In genomic region chr16:51332262-51332661, GRCm38 (mm10) we compare ENCODE assay signal across 23 mouse cellular contexts.
DNase-seq lines count a peak whose midpoint lies in the region; ATAC-seq and TF ChIP-seq lines count a peak whose summit lies in the region.
"Had no signal": no experiment of that assay in that cellular context is flagged by ENCODE, and none has a peak within 500 bp of the region (broad histone marks: within the 10 kb centered on the region; RNA-seq: fewer than 3 reads in every experiment).

No protein-coding gene starts in this region.

- no peak overlapping the region for H3K4me2 ChIP-seq in forebrain, embryonic 13.5 days
- no peak overlapping the region for H3K4me2 ChIP-seq in forebrain, embryonic 14.5 days (ENCODE audit: low read length)
- no peak overlapping the region for H3K4me2 ChIP-seq in forebrain, postnatal 0 days (ENCODE audit: low read depth)
- H3K4me2 ChIP-seq in forebrain, embryonic 16.5 days (ENCODE audit: low read length) = no peak overlapping the region
- no peak overlapping the region for H3K4me2 ChIP-seq in forebrain, embryonic 15.5 days (replicated peaks)

- no peak for TF ChIP-seq POLR2A in brain, embryonic 14.5 days (IDR thresholded peaks at IDR 0.05; ENCODE audit: borderline replicate concordance, extremely low read depth, insufficient read depth, insufficient read length, poor library complexity, severe bottlenecking)

- no peak for DNase-seq in forebrain, embryonic 10.5 days (ENCODE audit: extremely low spot score, low spot score)
- DNase-seq in forebrain, embryonic 14.5 days (ENCODE audit: low spot score) = peak; percentile 33
- DNase-seq in forebrain, postnatal 0 days = no peak
- DNase-seq in brain, embryonic 14.5 days (ENCODE audit: low read depth) = peak; percentile 53
- no peak for DNase-seq in right cerebral cortex, adult 2 months (ENCODE audit: low spot score in 2 of 2)
- DNase-seq: adrenal gland, adult 2 months; adrenal gland, adult 8-10 months; adrenal gland, postnatal 10 days; adrenal gland, postnatal 14 days; adrenal gland, postnatal 25 days; adrenal gland, postnatal 36 days; B cell, adult 2 months; cerebellum, adult 11 months; cerebellum, adult 11-12 months; cerebellum, adult 18-20 months had no signal

- no peak overlapping the region for H3K4me3 ChIP-seq in forebrain, embryonic 13.5 days
- H3K4me3 ChIP-seq in forebrain, embryonic 10.5 days = no peak overlapping the region
- no peak overlapping the region for H3K4me3 ChIP-seq in forebrain, embryonic 14.5 days (ENCODE audit: low read depth, low read length)
- H3K4me3 ChIP-seq in forebrain, postnatal 0 days (ENCODE audit: low read depth, low read length) = no peak overlapping the region
- no peak overlapping the region for H3K4me3 ChIP-seq in forebrain, embryonic 16.5 days (replicated peaks; ENCODE audit: low read length)
- no peak overlapping the region for H3K4me3 ChIP-seq in forebrain, embryonic 15.5 days

- peak; percentile 55; the same call in 1 of the 2 replicates for ATAC-seq in forebrain, embryonic 13.5 days
- no peak for ATAC-seq in forebrain, embryonic 14.5 days
- no peak for ATAC-seq in forebrain, postnatal 0 days
- peak; percentile 26; the same call in 1 of the 2 replicates for ATAC-seq in forebrain, embryonic 16.5 days
- no peak for ATAC-seq in forebrain, embryonic 15.5 days (replicated peaks)
- ATAC-seq: activated CD4-positive, CD25-positive, alpha-beta regulatory T cell, adult 4 months; CD4-positive, CD25-positive, alpha-beta regulatory T cell, adult 4 months; Patski had no signal

- no peak for TF ChIP-seq CTCF in forebrain, postnatal 0 days (IDR thresholded peaks at IDR 0.05; ENCODE audit: low read depth)
- no peak for TF ChIP-seq CTCF in brain, embryonic 14.5 days (IDR thresholded peaks at IDR 0.05; ENCODE audit: borderline replicate concordance, extremely low read depth, insufficient read depth, insufficient read length)

- H3K9me3 ChIP-seq in forebrain, embryonic 13.5 days (replicated peaks) = no peaks in the 10 kb centered on the region
- no peaks in the 10 kb centered on the region for H3K9me3 ChIP-seq in forebrain, embryonic 10.5 days
- H3K9me3 ChIP-seq in forebrain, embryonic 14.5 days (replicated peaks; ENCODE audit: control insufficient read depth, low read length) = no peaks in the 10 kb centered on the region
- no peaks in the 10 kb centered on the region for H3K9me3 ChIP-seq in forebrain, postnatal 0 days (ENCODE audit: low read length)
- H3K9me3 ChIP-seq in forebrain, embryonic 16.5 days (ENCODE audit: control insufficient read depth, low read length) = no peaks in the 10 kb centered on the region
- H3K9me3 ChIP-seq in forebrain, embryonic 15.5 days = no peaks in the 10 kb centered on the region
- H3K9me3 ChIP-seq: G1E had no signal

- H3K9ac ChIP-seq in forebrain, embryonic 13.5 days = no peak overlapping the region
- H3K9ac ChIP-seq in forebrain, embryonic 14.5 days (ENCODE audit: low read length) = no peak overlapping the region
- no peak overlapping the region for H3K9ac ChIP-seq in forebrain, postnatal 0 days
- H3K9ac ChIP-seq in forebrain, embryonic 16.5 days (replicated peaks; ENCODE audit: low read depth, low read length) = no peak overlapping the region
- H3K9ac ChIP-seq in forebrain, embryonic 15.5 days (replicated peaks) = no peak overlapping the region

- no peaks in the 10 kb centered on the region for H3K36me3 ChIP-seq in forebrain, embryonic 13.5 days (ENCODE audit: poor library complexity, severe bottlenecking)
- no peaks in the 10 kb centered on the region for H3K36me3 ChIP-seq in forebrain, embryonic 10.5 days (replicated peaks)
- H3K36me3 ChIP-seq in forebrain, embryonic 14.5 days (ENCODE audit: control insufficient read depth, insufficient read depth, low read length) = no peaks in the 10 kb centered on the region
- no peaks in the 10 kb centered on the region for H3K36me3 ChIP-seq in forebrain, postnatal 0 days (ENCODE audit: insufficient read depth)
- H3K36me3 ChIP-seq in forebrain, embryonic 16.5 days (ENCODE audit: control insufficient read depth, insufficient read depth) = no peaks in the 10 kb centered on the region
- H3K36me3 ChIP-seq in forebrain, embryonic 15.5 days = no peaks in the 10 kb centered on the region
- H3K36me3 ChIP-seq: G1E had no signal

- H3K4me1 ChIP-seq in forebrain, embryonic 13.5 days = no peaks in the 10 kb centered on the region
- peaks cover 3% of the 10 kb centered on the region; the same call in 1 of the 2 replicates for H3K4me1 ChIP-seq in forebrain, embryonic 10.5 days
- no peaks in the 10 kb centered on the region for H3K4me1 ChIP-seq in forebrain, embryonic 14.5 days (ENCODE audit: control insufficient read depth, insufficient read depth, low read length)
- H3K4me1 ChIP-seq in forebrain, postnatal 0 days (ENCODE audit: insufficient read depth) = no peaks in the 10 kb centered on the region
- H3K4me1 ChIP-seq in forebrain, embryonic 16.5 days (replicated peaks; ENCODE audit: control insufficient read depth, insufficient read depth, low read length) = no peaks in the 10 kb centered on the region
- no peaks in the 10 kb centered on the region for H3K4me1 ChIP-seq in forebrain, embryonic 15.5 days

- WGBS in forebrain, embryonic 13.5 days = 55% methylated on average over 1 of the region's 1 CpGs
- 89% methylated on average over 1 of the region's 1 CpGs for WGBS in forebrain, embryonic 10.5 days
- WGBS in forebrain, embryonic 14.5 days = 54% methylated on average over 1 of the region's 1 CpGs
- WGBS in forebrain, postnatal 0 days = 67% methylated on average over 1 of the region's 1 CpGs
- 67% methylated on average over 1 of the region's 1 CpGs for WGBS in forebrain, embryonic 16.5 days
- WGBS in forebrain, embryonic 15.5 days = 62% methylated on average over 1 of the region's 1 CpGs

- H3K27me3 ChIP-seq in forebrain, embryonic 13.5 days = no peaks in the 10 kb centered on the region
- no peaks in the 10 kb centered on the region for H3K27me3 ChIP-seq in forebrain, embryonic 10.5 days (ENCODE audit: poor library complexity, severe bottlenecking)
- no peaks in the 10 kb centered on the region for H3K27me3 ChIP-seq in forebrain, embryonic 14.5 days (replicated peaks; ENCODE audit: control insufficient read depth, insufficient read depth, low read length)
- no peaks in the 10 kb centered on the region for H3K27me3 ChIP-seq in forebrain, postnatal 0 days (ENCODE audit: insufficient read depth, low read length)
- no peaks in the 10 kb centered on the region for H3K27me3 ChIP-seq in forebrain, embryonic 16.5 days (replicated peaks; ENCODE audit: control insufficient read depth, insufficient read depth, low read length)
- H3K27me3 ChIP-seq in forebrain, embryonic 15.5 days = no peaks in the 10 kb centered on the region
- H3K27me3 ChIP-seq: CH12.LX had no signal

- H3K27ac ChIP-seq in forebrain, embryonic 13.5 days = no peak overlapping the region
- H3K27ac ChIP-seq in forebrain, embryonic 10.5 days = no peak overlapping the region
- no peak overlapping the region for H3K27ac ChIP-seq in forebrain, embryonic 14.5 days (ENCODE audit: low read depth, low read length)
- no peak overlapping the region for H3K27ac ChIP-seq in forebrain, postnatal 0 days (ENCODE audit: low read depth, low read length)
- H3K27ac ChIP-seq in forebrain, embryonic 16.5 days (ENCODE audit: low read length) = no peak overlapping the region
- no peak overlapping the region for H3K27ac ChIP-seq in forebrain, embryonic 15.5 days (replicated peaks)

Comparison
In these comparisons a context has a peak if more than half of its experiments do, and no peak if none do; other contexts are left out.
1. ATAC-seq: peak in forebrain, embryonic 13.5 days (single experiment) and forebrain, embryonic 16.5 days (single experiment); none in forebrain, embryonic 14.5 days (single experiment), forebrain, postnatal 0 days (single experiment) and forebrain, embryonic 15.5 days (single experiment).
2. DNase-seq: peak in forebrain, embryonic 14.5 days (single experiment) and brain, embryonic 14.5 days (single experiment); none in forebrain, embryonic 10.5 days (single experiment), forebrain, postnatal 0 days (single experiment) and right cerebral cortex, adult 2 months (0 of 2).